Mouse (Mus musculus): ENCODE measurements at regions not wholly inside any gene's neighbourhood (a gene's known extent, or its start where the extent isn't known, plus 50 kb on each side); places are given as distances from the start of the nearest gene placed in this dataset.

GRCm38 (mm10) chr13:97358261-97358660 lies 117.4 kb downstream of the Enc1 start:
- TF ChIP-seq CTCF (IDR thresholded peaks at IDR 0.05; ENCODE audit: borderline replicate concordance, extremely low read depth, insufficient read depth, insufficient read length) (no peak), POLR2A (IDR thresholded peaks at IDR 0.05; ENCODE audit: borderline replicate concordance, extremely low read depth, insufficient read depth, insufficient read length, poor library complexity, severe bottlenecking) (no peak)
